Mouse (Mus musculus): Measurements from ENCODE around the gene Atxn3. TPM values are rescaled to one million over a fixed set of nuclear protein-coding genes. Genes with fewer than 3 reads are reported as not detected.
"Not testable (repeated sequence)": the region's sequence is repeated elsewhere in the genome, so short reads cannot be mapped to it uniquely, and the experiment has no call there.

Gene Atxn3
- total RNA-seq, 2 experiments from 2014 or later: 19.3 to 20.3 TPM

GRCm38 (mm10) chr12:101958960-101959780 lies 1.1 kb upstream of the Atxn3 start:
- DNase-seq (ENCODE audit: low spot score in 2 of 2): not testable (repeated sequence)

GRCm38 (mm10) chr12:101958556-101958955 lies 510 bp upstream of the Atxn3 start:
- no peak for DNase-seq (ENCODE audit: low spot score in 2 of 2)

- DNase-seq (ENCODE audit: low spot score in 2 of 2): no peak
Measured at GRCm38 (mm10) chr12:101957079-101957941, 736 bp downstream of the Atxn3 start.

- DNase-seq (ENCODE audit: low spot score in 2 of 2): not testable (repeated sequence)
Measured at GRCm38 (mm10) chr12:101955821-101956220, 2.2 kb downstream of the Atxn3 start.

GRCm38 (mm10) chr12:101948801-101949200 lies 9.2 kb downstream of the Atxn3 start:
- DNase-seq (ENCODE audit: low spot score in 2 of 2): no peak

- DNase-seq (ENCODE audit: low spot score in 2 of 2): no peak
Measured at GRCm38 (mm10) chr12:101947986-101948385, 10.1 kb downstream of the Atxn3 start.

GRCm38 (mm10) chr12:101937572-101937971 lies 20.5 kb downstream of the Atxn3 start:
- no peak for DNase-seq (ENCODE audit: low spot score in 2 of 2)

GRCm38 (mm10) chr12:101935223-101935622 lies 22.8 kb downstream of the Atxn3 start:
- DNase-seq (ENCODE audit: low spot score in 2 of 2): no peak

GRCm38 (mm10) chr12:101928423-101928822 lies 29.6 kb downstream of the Atxn3 start:
- no peak for DNase-seq (ENCODE audit: low spot score in 2 of 2)

GRCm38 (mm10) chr12:101922313-101922712 lies 35.7 kb downstream of the Atxn3 start:
- DNase-seq (ENCODE audit: low spot score in 2 of 2): no peak

- no peak for DNase-seq (ENCODE audit: low spot score in 2 of 2)
Measured at GRCm38 (mm10) chr12:101919847-101920246, 38.2 kb downstream of the Atxn3 start.

- no peak for DNase-seq (ENCODE audit: low spot score in 2 of 2)
Measured at GRCm38 (mm10) chr12:101917165-101917564, 40.9 kb downstream of the Atxn3 start.

- peak; percentile 64 to 81 for DNase-seq (ENCODE audit: low spot score in 2 of 2)
Measured at GRCm38 (mm10) chr12:101912626-101913490, 45.2 kb downstream of the Atxn3 start, which contains the start of gene Trip11. Gene Trip11, minus strand, starts transcription at chr12:101913267.

GRCm38 (mm10) chr12:101911346-101911745 lies 46.7 kb downstream of the Atxn3 start:
- DNase-seq (ENCODE audit: low spot score in 2 of 2): no peak

GRCm38 (mm10) chr12:101910360-101910759 lies 47.7 kb downstream of the Atxn3 start:
- no peak for DNase-seq (ENCODE audit: low spot score in 2 of 2)

GRCm38 (mm10) chr12:101905817-101906216 lies 52.2 kb downstream of the Atxn3 start:
- no peak for DNase-seq (ENCODE audit: low spot score in 2 of 2)

- no peak for DNase-seq (ENCODE audit: low spot score in 2 of 2)
Measured at GRCm38 (mm10) chr12:101904906-101905305, 53.1 kb downstream of the Atxn3 start.

- DNase-seq (ENCODE audit: low spot score in 2 of 2): no peak
Measured at GRCm38 (mm10) chr12:101904170-101904569, 53.9 kb downstream of the Atxn3 start.

- DNase-seq (ENCODE audit: low spot score in 2 of 2): no peak
Measured at GRCm38 (mm10) chr12:101899671-101900245, 58.3 kb downstream of the Atxn3 start.

- no peak for DNase-seq (ENCODE audit: low spot score in 2 of 2)
Measured at GRCm38 (mm10) chr12:101898966-101899365, 59.1 kb downstream of the Atxn3 start.

- DNase-seq (ENCODE audit: low spot score in 2 of 2): no peak
Measured at GRCm38 (mm10) chr12:101897113-101897512, 60.9 kb downstream of the Atxn3 start.

Data from adrenal gland, postnatal 4 days (tissue).